Mouse (Mus musculus): ENCODE measurements at regions not wholly inside any gene's neighbourhood (a gene's known extent, or its start where the extent isn't known, plus 50 kb on each side); places are given as distances from the start of the nearest gene placed in this dataset.
A peak's percentile ranks its signal among the peaks of the same experiment; 100 is the strongest.

DNA sequence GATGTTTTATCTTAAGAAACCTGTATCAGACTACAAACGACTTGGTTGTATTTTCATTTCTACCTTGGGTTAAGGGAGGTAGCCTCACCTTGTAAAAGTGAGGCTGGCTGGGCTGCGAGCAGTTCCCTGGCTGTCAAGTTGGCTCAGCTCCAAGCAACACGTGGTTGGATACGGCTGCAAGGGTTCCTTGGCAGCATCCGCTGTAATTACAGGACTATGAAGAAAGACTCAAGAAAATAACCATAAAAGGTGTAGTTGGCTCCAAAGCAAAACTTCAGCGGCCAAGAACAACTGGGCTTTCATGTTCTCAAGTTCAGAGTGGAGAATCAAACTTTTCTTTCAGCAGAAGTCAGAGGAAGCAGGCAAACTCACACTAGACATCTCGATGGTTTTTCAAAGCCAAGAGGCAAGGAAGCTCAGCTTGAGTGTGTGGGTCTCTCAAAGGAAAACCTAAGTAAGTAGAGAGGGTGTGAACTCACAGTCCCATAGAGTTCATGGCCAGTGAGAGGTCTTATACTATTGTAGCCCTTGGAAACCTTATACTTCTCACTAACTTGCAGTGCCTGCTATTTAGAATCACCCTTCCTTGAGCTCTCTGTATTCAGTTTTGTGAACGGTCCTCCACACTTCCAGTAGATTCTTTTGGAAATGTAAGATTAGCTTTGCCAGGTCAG, 676.1 kb downstream of the Egfem1 start:
- intact Hi-C loops (cut with DNase I), result no loop called here
- peak; percentile 5 to 50 for DNase-seq
